Mouse (Mus musculus) kidney, adult 2 months (tissue): ENCODE measurements at regions not wholly inside any gene's neighbourhood (a gene's known extent, or its start where the extent isn't known, plus 50 kb on each side); places are given as distances from the start of the nearest gene placed in this dataset.

Experiments used
- DNase-seq: peaks from one replicate; pipeline ENCODE4 v3.0.0; 2021
- H3K27ac ChIP-seq: fragments of 200-500 bp; 2 replicates; pipeline ENCODE4 v1.5.1; 2012; ENCODE audit warnings: low read depth, low read length, control low read depth, inconsistent platforms; ENCODE audit not compliant: insufficient read depth
- H3K27me3 ChIP-seq: fragments of 200-500 bp; replicated peaks from 2 replicates; pipeline ENCODE4 v1.6.1; 2012; ENCODE audit warnings: mild to moderate bottlenecking, moderate library complexity, low read length, inconsistent platforms; ENCODE audit not compliant: control insufficient read depth, insufficient read depth
- H3K36me3 ChIP-seq: fragments of 200-500 bp; 2 replicates; pipeline ENCODE4 v1.6.1; 2012; ENCODE audit warnings: mild to moderate bottlenecking, moderate library complexity, low read length, inconsistent platforms; ENCODE audit not compliant: control insufficient read depth, insufficient read depth
- H3K4me1 ChIP-seq: fragments of 200-500 bp; 2 replicates; pipeline ENCODE4 v1.6.1; 2011; ENCODE audit warnings: low read length; ENCODE audit not compliant: control insufficient read depth, insufficient read depth
- H3K4me3 ChIP-seq: fragments of 200-500 bp; 2 replicates; pipeline ENCODE4 v1.5.1; 2011; ENCODE audit warnings: mild to moderate bottlenecking, low read depth, low read length, control low read depth; ENCODE audit not compliant: insufficient read depth
- CTCF ChIP-seq: fragments of 200-500 bp; conservative IDR thresholded peaks from 2 replicates; pipeline ENCODE4 v1.5.1; 2011; ENCODE audit warnings: low read depth, mild to moderate bottlenecking, control low read depth, low read length, moderate library complexity, mixed read lengths; ENCODE audit not compliant: insufficient read depth, insufficient read length
- POLR2A ChIP-seq: fragments of 200-500 bp; IDR thresholded peaks from one replicate; pipeline ENCODE4 v1.6.1; 2011; ENCODE audit warnings: low read depth, low read length, control low read depth
- WGBS: fragments of 180-500 bp; shearing (Covaris S2); methylation state at CpG from one replicate; pipeline ENCODE4 v1.1.7; 2018; 5-methylcytosine and 5-hydroxymethylcytosine counted together

- Histone ChIP-seq H3K4me3 (no peak overlapping the region), H3K27me3 (no peaks in the 10 kb centered on the region), H3K4me1 (no peaks in the 10 kb centered on the region), H3K36me3 (no peaks in the 10 kb centered on the region), H3K27ac (no peak overlapping the region)
- DNase-seq = no peak
- no peak for TF ChIP-seq CTCF
- TF ChIP-seq POLR2A = no peak
- 58% methylated on average over 10 of the region's 10 CpGs for WGBS
Measured at GRCm38 (mm10) chr3:139828014-139828413, 622.5 kb downstream of the Stpg2 start.

GRCm38 (mm10) chr3:139828581-139828980 lies 623.1 kb downstream of the Stpg2 start:
- 38% methylated on average over 2 of the region's 2 CpGs for WGBS
- H3K4me1 ChIP-seq = no peaks in the 10 kb centered on the region
- no peak for DNase-seq
- H3K36me3 ChIP-seq = no peaks in the 10 kb centered on the region
- no peak overlapping the region for H3K4me3 ChIP-seq
- no peaks in the 10 kb centered on the region for H3K27me3 ChIP-seq
- no peak for TF ChIP-seq CTCF
- H3K27ac ChIP-seq = no peak overlapping the region

- no peak for DNase-seq
- Histone ChIP-seq H3K4me3 (no peak overlapping the region), H3K27me3 (no peaks in the 10 kb centered on the region), H3K36me3 (no peaks in the 10 kb centered on the region), H3K4me1 (no peaks in the 10 kb centered on the region), H3K27ac (no peak overlapping the region)
- TF ChIP-seq CTCF (no peak), POLR2A (no peak)
- WGBS = 64% methylated on average over 5 of the region's 5 CpGs
Measured at GRCm38 (mm10) chr3:139832599-139832998, 627.1 kb downstream of the Stpg2 start.

- WGBS = 82% methylated on average over 3 of the region's 3 CpGs
- no peaks in the 10 kb centered on the region for H3K27me3 ChIP-seq
- no peak overlapping the region for H3K27ac ChIP-seq
- H3K36me3 ChIP-seq = no peaks in the 10 kb centered on the region
- H3K4me1 ChIP-seq = no peaks in the 10 kb centered on the region
- DNase-seq = no peak
- no peak for TF ChIP-seq POLR2A
- no peak for TF ChIP-seq CTCF
- no peak overlapping the region for H3K4me3 ChIP-seq
Measured at GRCm38 (mm10) chr3:139842015-139842414, 636.5 kb downstream of the Stpg2 start.

- no peaks in the 10 kb centered on the region for H3K36me3 ChIP-seq
- TF ChIP-seq CTCF = no peak
- no peak for TF ChIP-seq POLR2A
- H3K4me3 ChIP-seq = no peak overlapping the region
- DNase-seq = no peak
- 90% methylated on average over 5 of the region's 5 CpGs for WGBS
- H3K27ac ChIP-seq = no peak overlapping the region
- H3K27me3 ChIP-seq = no peaks in the 10 kb centered on the region
- no peaks in the 10 kb centered on the region for H3K4me1 ChIP-seq
Measured at GRCm38 (mm10) chr3:139842988-139843605, 637.6 kb downstream of the Stpg2 start.

GRCm38 (mm10) chr3:139844443-139844842 lies 638.9 kb downstream of the Stpg2 start:
- DNase-seq = no peak
- H3K27ac ChIP-seq = no peak overlapping the region
- no peak overlapping the region for H3K4me3 ChIP-seq
- 74% methylated on average over 3 of the region's 3 CpGs for WGBS
- H3K36me3 ChIP-seq = no peaks in the 10 kb centered on the region
- TF ChIP-seq CTCF (no peak), POLR2A (no peak)
- H3K27me3 ChIP-seq = no peaks in the 10 kb centered on the region
- no peaks in the 10 kb centered on the region for H3K4me1 ChIP-seq

GRCm38 (mm10) chr3:139847826-139848225 lies 642.3 kb downstream of the Stpg2 start:
- Histone ChIP-seq H3K27ac (no peak overlapping the region), H3K4me3 (no peak overlapping the region), H3K36me3 (no peaks in the 10 kb centered on the region), H3K27me3 (no peaks in the 10 kb centered on the region), H3K4me1 (no peaks in the 10 kb centered on the region)
- DNase-seq = no peak
- TF ChIP-seq CTCF (no peak), POLR2A (no peak)
- 73% methylated on average over 5 of the region's 5 CpGs for WGBS

- H3K27ac ChIP-seq = no peak overlapping the region
- WGBS = 53% methylated on average over 16 of the region's 16 CpGs
- H3K4me3 ChIP-seq = no peak overlapping the region
- TF ChIP-seq CTCF (no peak), POLR2A (no peak)
- H3K4me1 ChIP-seq = no peaks in the 10 kb centered on the region
- H3K27me3 ChIP-seq = no peaks in the 10 kb centered on the region
- no peaks in the 10 kb centered on the region for H3K36me3 ChIP-seq
- DNase-seq = no peak
Measured at GRCm38 (mm10) chr3:139859966-139860635, 654.6 kb downstream of the Stpg2 start.
